Mouse (Mus musculus) adrenal gland, postnatal 14 days (tissue): Measurements from ENCODE around the gene Klc1. TPM values are rescaled to one million over a fixed set of nuclear protein-coding genes. Genes with fewer than 3 reads are reported as not detected.

ENCODE experiments used
- DNase-seq: peaks from one replicate; pipeline ENCODE4 v3.0.0; 2021; ENCODE audit warnings: mixed read lengths
- total RNA-seq: library from RNA; stranded (reverse); gene quantifications from 2 replicates; pipeline ENCODE4 v1.2.3, GENCODE M21; 2021

The Klc1 gene
- total RNA-seq, 1 experiment from 2014 or later, result 99.9 TPM

DNA sequence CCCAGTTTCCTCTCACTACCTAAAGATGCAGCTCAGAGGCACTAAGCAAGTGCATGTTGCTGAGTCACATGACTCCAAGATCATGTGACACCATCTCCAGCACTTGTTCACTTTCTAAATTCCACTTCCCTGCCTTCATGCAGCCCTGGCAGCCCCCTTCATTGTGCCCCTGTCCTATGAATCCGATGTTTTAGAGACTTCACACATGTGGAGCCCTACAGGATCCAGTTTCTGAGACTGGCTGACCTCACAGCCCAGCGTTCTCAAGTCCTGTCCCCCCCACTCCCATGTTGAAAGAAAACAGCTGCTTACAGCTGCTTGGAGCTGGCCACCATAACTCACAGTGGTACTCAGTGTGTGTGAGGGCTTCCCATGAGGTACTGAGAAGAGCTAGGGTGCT lies 15.2 kb upstream of the Klc1 start:
- DNase-seq, result no peak

DNA sequence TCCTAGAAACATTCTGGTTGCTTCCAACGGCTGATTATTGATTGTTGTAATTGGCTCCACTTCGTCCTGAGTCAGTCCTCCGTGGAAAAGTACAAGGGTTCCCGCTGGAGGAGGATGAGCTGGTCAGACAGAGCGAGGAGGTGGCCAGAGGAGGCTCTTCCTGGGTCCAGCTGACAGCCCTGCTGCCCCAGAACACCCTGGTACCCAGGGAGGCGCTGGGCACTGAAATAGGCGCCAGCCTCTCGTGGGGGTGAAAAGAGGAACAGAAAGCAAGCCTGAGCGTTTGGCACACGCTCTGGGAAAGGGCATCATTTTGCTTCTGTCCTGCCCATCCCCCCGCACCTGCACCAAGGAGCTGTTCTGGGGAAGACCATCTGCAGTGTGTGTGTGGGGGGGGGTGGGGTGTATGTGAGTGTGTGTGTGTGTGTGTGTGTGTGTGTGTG lies 14.6 kb upstream of the Klc1 start:
- DNase-seq, result peak; percentile 35

DNA sequence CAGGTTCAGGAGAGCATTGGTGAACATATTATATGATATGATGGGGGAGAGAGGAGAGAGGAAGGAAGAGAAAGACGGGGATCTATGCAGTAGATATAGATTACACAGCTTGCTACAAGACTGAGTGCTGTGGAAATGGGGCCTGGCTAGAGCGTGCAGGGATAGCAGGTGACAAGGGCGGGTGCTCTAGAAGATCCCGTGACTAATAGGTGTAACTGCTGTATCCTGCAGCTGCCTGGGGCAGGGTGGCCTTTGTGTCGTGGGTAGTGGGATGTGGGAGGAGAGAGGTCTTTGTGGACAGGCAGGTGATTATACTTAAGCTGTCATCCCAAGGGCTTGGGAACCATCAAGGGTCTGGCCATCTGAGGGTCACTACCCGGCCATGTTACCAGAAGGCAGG lies 13.4 kb upstream of the Klc1 start:
- no peak for DNase-seq

DNA sequence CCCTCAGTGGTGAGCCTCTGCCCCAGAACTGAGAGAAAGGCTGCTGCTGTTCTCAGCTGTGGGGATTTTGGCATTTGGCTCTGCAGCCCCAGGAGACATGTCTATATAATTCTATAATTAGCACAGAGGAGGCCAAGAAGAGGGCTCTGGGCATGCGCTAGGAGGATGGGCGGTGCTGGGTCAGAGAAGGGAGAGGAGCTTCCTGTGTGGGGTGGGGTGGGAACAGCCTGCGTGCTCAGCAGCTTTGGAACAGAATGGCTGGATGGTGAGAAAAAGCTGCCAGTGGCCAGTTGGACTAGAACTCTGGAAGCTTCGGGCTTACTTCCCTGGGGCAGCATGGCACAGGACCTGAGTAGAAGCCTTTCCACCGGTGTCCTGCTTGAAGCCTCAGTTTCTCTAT lies 12.6 kb upstream of the Klc1 start:
- DNase-seq, result peak; percentile 79

- DNase-seq, result no peak
Observed at GRCm38 (mm10) chr12:111747421-111747820, 11.2 kb upstream of the Klc1 start.

GRCm38 (mm10) chr12:111750739-111751138 lies 7.9 kb upstream of the Klc1 start:
- DNase-seq, result no peak

GRCm38 (mm10) chr12:111752491-111752890 lies 6.2 kb upstream of the Klc1 start:
- peak; percentile 21 for DNase-seq

DNA sequence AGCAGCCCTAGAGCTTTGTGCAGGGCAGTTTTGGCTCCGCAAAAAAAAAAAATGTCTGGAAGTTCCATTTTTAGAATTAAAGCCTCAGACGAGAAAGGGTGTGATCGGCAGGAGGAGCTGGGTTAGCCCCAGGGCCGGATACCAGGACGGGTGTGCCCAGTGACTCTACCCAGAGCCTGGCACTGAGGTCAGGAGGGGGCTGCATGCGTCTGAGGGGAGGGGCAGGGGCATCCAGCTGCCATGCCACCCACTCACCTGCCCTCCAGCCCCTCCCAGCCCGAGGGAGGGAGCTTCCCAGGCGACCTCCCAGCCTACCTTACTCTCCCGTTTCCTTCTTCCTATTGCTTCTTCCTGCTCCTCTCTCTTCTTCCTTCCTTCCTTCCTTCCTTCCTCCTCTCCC lies 5.3 kb upstream of the Klc1 start:
- no peak for DNase-seq

DNA sequence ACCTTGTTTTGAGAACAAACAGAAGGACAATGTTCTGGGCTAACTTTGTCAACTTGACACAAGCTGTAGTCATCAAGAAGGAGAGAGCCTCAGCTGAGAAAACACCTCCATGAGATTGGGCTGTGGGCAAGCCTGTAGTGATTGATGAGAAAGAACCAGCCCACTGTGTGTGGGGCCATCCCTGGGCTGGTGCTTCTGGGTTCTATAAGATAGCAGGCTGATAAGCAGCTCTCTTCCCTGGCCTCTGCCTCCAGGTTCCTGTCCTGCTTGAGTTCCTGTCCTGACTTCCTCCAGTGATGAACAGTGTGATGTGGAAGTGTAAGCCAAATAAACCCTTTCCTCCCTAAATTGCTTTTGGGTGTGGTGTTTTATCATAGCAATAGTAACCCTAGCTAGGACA lies 3.9 kb upstream of the Klc1 start:
- no peak for DNase-seq

GRCm38 (mm10) chr12:111755231-111755630 lies 3.4 kb upstream of the Klc1 start:
- DNase-seq, result no peak

DNA sequence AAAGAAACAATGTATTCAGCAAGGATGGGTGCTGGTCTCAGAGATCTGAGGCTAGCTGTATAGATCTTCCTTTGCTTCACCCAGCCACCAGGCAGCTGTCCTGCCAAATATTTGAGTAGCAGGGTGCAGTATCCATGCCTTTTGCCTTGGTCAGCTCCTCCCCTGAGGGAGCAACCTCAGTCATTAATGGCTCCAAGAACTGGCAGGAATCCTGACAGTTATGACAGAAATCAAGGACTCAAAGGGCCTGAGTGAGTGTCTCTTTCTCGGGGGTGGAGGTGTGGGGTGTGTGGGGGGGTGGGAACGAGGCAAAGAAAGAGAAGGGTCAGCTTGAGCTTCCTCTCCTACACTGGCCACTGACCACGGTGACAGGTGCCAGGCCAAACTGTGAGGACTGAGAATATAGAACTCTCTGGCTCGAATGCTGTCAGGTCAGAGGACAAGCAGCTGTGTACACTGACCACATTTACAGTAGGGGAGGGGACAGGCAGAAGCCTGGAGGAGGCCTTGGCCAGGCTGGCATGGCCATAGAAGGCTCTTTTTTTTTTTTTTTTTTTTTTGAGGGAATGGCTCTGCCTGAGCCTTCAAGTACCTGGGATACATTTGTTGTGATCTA lies 2.5 kb upstream of the Klc1 start:
- DNase-seq, result peak; percentile 76

DNA sequence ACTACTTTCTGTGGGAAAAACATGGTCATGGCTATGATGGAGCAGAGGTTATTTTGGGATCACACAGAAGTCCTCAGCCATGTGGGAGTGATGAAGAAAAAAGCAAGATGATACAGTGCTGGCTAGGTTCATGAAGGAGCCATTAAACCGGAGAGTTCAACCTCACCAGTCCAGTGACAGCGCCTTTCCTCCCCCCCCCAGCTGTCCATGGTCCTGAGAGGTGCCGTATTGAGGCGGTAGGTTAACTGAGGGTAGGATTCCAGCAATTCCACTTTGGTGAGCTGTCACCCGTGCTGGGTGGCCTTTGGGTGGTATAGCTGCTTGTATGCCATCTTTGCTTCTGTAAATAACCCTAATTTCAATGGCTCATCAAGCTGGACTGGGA lies 2.0 kb upstream of the Klc1 start:
- no peak for DNase-seq

DNA sequence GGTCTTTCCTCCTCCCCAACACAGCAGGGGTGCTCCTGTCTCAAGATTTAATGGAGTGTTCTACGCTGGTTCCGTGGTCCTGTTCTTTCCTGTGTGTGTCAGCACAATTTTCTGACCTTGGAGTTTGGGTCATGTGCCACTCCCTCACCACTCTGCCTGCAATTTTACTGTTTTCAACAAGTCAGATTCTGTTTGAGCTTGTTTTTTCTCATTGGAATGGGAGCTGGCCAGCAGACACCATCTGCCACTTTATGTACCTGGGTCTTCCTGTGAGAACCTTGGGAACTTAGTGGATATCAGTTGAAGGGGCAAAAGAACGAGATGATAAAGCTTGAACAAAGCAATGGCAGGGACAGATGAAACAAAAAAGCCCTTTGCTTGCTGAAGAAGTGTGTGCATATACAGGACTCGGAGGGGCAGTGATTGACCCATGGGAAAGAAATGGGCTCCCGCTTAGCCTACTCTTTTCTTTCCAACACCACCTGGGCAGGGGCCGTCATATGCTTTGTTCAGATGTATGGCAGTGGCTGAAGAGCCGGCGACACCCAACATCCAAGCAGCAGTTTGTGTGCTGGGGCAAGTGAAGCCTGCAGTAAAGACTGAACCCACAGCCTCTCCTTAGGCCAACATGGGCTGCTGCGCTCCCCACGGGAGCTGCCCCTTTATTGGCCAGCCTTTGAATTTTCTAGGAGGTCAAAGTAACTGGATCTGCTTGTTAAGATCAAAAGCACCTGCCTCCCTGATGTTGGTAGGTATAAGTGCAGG lies 906 bp upstream of the Klc1 start:
- DNase-seq, result no peak

- peak; percentile 79 for DNase-seq
Observed at GRCm38 (mm10) chr12:111759176-111760061, 770 bp downstream of the Klc1 start.

GRCm38 (mm10) chr12:111760306-111760908 lies 1.8 kb downstream of the Klc1 start:
- DNase-seq, result no peak

DNA sequence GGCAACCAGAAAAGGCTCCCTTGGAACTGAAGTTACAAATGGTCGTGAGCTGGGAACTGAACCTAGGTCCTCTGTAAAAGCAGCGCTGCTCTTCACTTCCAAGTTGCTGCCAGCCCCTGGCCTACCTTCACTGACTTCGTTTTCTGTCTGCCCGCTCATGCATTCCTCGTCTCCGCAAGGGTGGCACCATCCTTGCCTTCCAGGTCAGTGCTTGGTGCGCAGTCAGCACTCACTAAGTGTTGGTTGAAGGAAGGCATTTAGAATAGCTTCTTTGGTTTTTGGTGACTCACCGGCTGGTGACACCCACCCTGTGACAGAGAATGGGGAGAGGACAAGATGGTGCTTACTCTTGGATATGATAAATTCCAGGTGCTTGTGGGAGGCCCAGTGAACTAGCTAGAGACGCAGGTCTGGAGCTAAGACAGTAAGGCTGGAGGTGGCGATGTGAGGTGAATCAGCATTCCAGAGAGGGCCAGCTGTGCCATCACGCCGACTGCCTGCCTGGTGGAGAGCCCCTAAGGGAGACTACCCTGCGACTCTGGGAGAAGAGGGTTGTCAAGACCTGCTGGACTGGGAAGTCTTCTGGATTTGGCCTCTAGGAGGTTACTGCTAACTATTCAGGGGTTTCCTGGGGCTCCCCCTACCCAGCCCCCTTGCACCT lies 4.1 kb downstream of the Klc1 start:
- DNase-seq, result peak; percentile 4

- DNase-seq, result peak; percentile 4
Observed at GRCm38 (mm10) chr12:111766313-111767236, 7.9 kb downstream of the Klc1 start.

- DNase-seq, result no peak
Observed at GRCm38 (mm10) chr12:111768322-111768928, 9.8 kb downstream of the Klc1 start.

- peak; percentile 70 for DNase-seq
Observed at GRCm38 (mm10) chr12:111769306-111769705, 10.7 kb downstream of the Klc1 start.

DNA sequence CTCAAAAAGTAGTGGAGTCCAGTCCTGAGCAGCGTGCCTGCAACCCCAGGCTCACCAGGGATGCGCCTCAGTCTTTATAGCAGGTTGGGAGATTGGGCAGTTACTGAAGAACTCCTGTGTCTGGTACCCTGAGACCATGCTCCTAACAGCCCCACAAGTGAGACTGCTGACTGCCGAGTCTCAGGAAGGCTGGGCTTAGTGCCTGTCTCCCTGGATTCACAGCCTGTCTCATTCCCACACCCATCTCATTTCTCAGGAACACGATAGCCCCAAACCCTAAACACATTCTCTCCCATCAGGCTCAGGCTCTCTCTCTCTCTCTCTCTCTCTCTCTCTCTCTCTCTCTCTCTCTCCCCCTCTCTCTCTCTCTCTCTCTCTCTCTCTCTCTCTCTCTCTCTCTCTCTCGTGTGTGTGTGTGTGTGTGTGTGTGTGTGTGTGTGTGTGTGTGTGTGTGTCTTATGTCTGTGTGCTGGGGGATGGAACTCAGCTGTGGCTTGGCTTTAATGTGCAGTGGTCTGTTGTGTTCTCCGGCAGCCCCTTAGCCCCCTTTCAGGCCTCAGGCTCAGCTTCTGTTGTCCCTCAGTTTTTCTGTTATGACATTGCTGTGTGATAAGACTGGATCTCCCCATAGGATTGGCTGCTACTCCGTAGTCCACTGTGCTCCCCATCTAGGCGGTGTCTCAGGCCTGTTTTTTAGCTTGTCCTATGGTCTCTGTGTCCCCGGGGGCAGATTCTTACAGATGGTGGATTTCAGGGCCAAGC lies 11.3 kb downstream of the Klc1 start:
- no peak for DNase-seq
